Mouse (Mus musculus): ENCODE measurements around the gene Gatb. TPM values are rescaled to one million over a fixed set of nuclear protein-coding genes. Genes with fewer than 3 reads are reported as not detected.
A peak's percentile ranks its signal among the peaks of the same experiment; 100 is the strongest.

The Gatb gene
- total RNA-seq, 2 experiments from 2014 or later, result 17.4 to 21.4 TPM

DNA sequence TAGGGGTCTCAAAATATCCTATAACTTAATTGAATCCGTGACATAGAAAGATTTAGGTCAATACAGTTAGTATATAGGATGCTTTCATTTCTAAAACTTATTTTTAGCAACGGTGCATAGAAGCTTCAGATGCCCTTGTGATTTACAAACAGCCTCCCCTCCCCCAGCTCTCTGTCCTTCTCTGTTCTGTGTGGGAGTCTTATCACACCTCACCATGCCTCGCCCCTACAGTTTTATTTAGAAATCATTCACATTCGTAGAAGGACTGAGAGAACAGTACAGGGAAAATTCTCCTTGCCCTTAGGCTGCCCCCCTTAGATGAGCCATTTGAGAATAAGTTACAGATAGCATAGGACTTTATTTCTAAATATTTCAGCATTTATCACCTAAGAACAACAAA is 18.1 kb downstream of the Gatb start:
- DNase-seq (ENCODE audit: low spot score in 2 of 2), result no peak

DNA sequence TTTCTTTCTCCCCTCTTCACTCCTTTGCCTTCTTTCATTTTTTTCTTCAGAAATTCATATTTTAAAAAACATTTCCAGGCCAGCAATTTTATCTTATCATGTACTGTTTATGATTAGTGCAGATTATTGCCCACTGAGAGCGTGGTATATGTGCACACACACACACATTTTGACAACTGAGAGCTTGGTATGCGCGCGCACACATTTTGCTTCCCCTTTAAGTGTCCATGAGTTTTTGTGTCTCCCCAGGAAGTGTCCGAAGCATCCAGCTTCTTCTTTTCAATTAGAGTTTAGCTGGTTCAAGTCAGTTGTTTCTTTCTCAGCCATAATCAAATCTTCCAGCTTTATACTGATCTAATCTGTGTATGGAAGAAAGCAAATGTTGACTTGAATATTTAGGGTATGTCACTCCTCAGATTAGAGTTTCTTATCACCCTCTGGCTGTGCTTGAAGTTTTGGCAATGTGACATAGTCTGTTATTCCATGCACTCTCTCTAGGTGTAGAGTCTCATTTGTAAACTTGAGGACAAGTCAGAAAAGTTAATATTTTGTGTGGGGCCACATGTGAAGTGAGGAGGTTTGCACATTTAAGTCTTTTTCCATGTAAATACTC is 18.8 kb downstream of the Gatb start:
- no peak for DNase-seq (ENCODE audit: low spot score in 2 of 2)

DNA sequence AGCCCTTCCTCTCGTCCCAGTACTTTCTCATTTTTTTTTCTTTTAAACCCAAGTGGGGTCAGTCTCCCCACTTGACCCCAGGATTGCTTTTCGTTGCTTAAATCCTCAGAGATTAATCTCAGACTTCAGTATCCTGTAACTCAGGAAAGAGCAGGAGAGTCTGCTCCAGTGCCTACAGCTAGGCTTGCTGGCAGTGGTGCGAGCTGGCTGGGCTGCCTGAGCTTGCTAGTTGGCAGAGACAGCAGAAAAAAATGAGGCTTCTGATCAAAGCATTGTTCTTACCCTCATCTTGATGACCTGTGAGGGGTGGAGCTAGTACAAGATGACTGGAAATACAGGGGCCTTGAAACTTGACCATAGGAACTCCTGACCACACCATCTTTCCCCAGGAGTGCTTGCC is 20.5 kb downstream of the Gatb start:
- no peak for DNase-seq (ENCODE audit: low spot score in 2 of 2)

DNA sequence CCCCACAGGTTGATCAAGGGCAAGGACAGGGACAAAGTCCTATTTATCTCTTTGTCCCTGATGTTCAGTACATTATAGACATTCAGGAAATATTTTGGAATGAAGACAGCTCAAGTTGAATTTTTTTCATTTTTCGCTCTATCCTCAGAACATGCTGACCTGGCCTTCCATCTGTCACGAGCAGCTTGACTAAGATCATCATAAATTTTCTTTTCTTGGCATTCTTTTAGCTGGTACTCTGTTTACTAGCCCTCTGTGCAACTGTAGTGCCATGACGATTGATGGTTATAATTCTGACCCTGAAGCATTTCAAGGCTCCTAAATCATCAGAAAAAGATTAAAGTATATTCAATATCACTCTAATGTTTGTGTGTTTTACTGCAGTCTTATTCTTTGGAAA is 25.6 kb downstream of the Gatb start:
- no peak for DNase-seq (ENCODE audit: low spot score in 2 of 2)

DNA sequence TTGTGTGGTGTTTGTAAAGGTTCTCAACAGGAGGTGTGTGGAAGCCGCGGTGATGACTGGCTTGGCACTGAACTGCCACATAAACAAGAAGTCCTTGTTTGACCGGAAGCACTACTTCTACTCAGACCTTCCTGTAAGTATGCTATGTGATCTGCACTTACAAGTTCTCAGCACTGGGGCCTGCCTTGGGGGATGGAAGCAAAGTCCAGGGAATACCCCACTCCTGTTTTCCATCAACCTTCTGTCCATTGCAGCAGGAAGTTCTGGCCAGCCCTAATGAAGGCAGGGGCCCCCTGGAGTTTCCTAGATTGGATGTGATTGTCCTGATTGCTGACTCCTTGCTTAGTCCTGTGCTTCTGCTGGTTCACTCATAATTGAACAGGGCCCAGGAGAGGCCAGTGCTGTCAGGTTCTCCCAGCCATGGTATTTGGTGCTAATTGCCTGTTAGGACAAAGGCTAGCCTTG is 28.0 kb downstream of the Gatb start:
- DNase-seq (ENCODE audit: low spot score in 2 of 2), result no peak

DNA sequence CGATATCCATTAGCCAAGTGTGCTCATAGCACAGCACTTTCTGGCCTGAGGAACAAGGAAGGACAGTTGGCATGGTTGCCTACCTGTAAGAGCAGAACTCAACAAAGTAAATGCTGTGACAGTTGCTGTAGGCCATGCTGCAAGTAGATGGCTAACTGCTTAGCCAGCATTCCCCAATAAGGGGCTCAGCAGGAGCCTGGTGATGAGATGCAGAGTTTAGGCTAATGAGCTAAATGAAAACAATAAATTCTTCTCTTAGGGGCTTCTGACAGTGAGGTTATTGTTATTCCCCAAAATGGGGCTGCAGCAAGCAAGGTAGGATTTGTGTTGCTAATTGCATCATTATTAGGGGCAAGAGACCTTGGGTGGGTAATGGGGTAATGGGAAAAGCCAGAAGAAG is 29.9 kb downstream of the Gatb start:
- DNase-seq (ENCODE audit: low spot score in 2 of 2), result no peak

DNA sequence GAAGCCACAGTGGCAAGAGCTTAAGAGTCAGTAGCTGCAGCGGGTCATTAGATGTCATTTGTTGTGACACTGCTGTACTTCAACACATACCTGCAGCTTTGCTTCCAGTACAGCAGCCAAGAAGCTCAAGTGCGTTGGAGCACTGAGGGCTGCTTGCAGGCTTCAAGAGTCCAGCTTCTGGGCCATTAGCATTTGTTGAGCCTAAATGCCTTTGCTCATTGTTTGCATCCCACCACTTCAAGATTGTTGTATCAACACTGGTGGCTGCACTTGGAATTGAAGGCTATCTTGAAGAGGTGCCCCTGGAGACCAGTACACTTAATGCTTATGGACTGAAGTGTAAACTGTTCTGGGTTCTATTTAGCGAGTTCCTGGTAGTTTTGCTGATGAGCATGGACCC is 33.0 kb downstream of the Gatb start:
- no peak for DNase-seq (ENCODE audit: low spot score in 2 of 2)

DNA sequence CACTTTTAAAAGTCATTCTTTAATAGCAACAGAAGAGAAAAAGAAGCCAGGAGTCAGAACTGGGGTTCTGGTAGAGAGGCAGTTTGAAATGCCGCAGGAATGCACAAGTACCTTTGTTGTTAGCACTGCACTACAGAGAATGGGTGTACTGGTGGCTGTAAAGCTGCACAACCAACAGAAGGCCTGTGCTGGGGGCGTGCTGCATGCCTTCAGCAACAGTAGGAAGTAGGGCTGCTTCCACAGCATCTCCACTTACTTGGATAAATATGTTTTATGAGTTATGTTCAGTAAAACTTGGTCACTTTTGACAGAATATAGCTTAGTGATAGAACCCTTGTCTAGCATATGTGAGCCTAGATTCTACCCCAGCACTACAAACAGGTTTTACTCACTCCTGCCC is 33.8 kb downstream of the Gatb start:
- no peak for DNase-seq (ENCODE audit: low spot score in 2 of 2)

DNA sequence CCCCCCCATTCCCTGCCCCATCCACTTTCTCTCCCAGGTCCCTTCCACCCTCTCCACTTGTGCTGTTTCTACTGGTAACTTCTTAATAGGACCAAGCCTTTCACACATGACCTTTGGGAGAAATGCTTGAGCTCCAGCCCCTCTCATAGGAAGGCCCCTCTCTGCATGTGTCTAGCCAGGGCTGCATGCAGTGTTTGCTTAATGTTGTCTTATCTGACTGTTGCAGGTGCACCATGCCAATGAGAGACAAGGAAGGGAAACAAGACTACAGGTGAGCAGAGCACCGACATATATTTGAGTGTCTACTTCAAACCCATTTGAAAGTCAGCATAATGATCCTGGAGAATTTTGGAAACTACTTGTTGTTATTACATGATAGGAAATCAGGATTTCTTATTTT is 42.5 kb downstream of the Gatb start:
- DNase-seq (ENCODE audit: low spot score in 2 of 2), result no peak

DNA sequence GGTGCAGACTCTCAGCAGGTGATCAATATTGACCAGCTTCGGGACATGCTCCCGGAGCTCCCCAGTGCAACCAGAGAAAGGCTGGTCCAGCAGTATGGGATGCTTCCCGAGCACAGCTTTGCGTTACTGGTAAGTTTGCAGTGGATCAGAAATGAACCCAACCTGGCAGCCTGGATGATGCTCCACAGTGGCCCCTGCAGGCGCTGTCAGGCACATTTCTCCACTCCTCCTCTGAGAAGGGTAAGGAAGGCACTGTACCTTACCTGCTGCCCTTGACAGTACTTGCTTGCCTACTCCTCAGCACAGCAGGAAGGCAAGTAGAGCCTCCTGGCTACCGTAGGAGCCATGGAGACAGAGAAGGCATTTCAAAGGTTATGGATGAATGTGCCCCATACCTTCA is 45.0 kb downstream of the Gatb start:
- peak in 1 of 2 experiments; percentile 36 for DNase-seq (ENCODE audit: low spot score in 2 of 2)

DNA sequence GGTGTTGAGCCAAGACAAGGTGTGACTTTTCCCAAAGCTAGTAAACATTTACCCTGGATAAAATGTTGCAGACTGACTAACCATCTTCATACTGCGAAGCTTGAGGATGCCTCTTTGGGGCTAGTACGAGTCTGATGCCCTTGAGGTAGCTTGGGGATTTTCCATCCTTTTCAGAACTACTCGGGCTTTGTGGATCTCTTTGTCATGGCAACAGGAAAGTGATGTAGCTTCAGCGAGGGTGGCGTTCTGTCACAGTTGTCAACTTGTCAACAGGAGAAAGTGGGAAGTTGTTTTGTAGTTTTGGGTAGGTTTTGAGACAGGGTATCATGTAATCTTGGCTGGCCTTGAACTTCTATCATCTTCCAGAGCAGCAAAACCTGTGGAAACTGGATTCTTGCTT is 45.4 kb downstream of the Gatb start:
- no peak for DNase-seq (ENCODE audit: low spot score in 2 of 2)

DNA sequence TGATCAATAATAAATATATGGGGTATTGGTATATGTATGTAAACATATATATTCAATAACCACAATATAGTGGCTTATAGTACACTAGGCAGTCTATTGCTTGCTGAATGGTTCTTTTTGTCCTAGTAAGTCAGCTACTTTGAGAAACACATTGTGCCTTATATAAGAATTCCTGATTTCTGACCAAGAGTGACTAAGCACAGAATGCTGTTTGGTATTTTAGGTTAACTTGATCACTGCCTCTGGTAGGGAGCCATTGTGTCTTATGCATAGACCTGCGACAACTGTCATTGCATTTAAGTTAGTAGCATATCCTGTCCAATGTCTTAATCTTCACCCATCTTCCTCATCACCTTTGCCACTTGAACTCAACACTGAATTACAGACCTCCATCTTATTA is 45.8 kb downstream of the Gatb start:
- DNase-seq (ENCODE audit: low spot score in 2 of 2), result no peak

DNA sequence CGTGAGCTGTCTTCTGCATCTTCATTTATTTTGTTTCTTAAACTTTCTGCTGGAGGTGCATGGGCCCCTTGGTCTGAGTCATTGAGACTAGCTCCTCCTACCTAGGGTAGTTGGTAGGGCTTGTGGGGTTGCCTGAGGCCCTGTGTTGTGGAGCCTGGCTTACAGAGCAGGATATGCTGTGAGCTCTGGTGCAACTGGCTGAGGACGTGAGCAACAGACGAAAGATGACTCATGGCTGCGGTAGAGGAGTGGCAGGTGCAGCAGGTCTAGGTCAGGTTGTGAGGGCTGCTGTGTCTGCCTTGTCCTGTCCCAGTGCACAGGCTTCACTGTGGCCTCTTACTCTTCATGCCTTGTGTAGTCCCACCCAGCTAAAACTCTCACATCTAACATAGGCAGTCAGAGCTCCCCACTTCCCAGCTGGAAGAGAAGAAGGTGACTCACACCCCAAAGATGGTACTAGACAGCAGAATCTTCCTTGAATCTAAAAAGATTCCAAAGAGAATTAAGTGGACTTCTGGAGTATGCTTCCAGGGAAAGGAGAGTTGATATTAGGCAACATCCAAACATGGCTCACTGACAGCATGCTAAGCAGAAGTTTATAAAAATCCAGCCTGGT is 56.1 kb downstream of the Gatb start:
- no peak for DNase-seq (ENCODE audit: low spot score in 2 of 2)

DNA sequence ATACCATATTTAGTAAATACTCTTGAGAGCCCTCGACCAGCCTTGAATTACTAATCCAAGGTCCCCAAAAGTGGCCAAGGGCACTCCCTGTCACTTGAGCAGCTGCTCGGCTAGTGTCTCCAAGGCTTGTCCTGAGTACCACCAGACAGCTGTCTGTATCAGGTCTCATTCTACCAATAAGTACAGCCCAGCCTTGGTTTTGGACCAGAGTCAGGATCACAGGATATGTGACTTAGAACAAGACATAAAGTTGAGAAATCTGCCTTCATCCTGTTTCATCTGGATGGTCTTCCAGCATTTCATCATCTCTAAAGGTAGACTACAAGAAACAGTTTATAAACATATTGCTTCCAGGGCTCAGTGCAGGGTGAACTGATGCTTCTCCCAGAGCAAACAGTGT is 59.8 kb downstream of the Gatb start:
- no peak for DNase-seq (ENCODE audit: low spot score in 2 of 2)

DNA sequence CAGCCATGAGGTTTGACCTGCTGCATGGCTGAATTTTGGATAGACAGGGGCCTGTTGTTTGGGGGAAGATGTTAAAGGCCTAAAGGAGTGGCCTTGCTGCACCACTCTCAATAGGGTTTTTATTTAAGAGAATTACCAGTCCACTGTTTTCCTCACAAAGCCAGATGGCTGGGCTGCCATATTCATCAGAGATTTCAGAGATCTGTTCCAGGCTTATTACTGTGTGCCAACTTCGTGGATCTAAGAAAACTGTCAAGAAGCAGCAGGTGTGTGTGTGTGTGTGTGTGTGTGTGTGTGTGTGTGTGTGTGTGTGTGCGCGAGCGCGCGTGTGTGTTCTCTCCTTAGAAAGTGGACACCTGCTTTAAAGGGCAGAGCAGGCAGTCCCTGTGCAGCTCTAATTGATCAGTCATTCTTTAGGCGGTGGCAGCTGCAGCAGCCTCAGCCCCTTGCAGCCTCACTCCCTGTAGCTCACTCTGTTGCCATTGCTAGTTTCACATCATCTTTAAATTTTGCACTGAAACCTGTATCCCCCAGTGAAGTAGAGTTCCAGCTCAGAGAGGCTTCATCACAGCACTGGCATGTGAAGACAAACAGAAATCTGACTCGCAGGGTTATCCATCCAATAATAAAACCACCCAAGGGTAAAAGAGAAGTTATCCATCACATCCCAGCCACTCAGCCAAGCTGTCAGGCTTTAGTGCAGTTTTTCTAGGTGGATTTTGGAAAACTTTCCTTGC is 60.6 kb downstream of the Gatb start:
- no peak for DNase-seq (ENCODE audit: low spot score in 2 of 2)

DNA sequence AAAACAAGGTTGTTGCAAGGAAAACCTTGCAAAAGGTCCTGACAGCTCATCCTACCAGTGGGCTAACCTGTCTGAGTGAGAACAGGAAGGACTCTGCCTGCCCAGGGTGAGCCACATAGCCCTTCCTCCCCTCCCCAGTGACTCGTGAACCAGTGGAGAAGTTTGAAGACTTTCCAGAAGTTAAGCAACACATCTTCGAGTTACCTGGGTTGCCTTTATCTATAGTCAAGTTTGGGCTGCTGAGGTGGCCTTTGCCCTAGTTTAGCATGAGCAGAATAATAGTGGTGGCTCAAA is 61.2 kb downstream of the Gatb start:
- DNase-seq (ENCODE audit: low spot score in 2 of 2), result no peak

DNA sequence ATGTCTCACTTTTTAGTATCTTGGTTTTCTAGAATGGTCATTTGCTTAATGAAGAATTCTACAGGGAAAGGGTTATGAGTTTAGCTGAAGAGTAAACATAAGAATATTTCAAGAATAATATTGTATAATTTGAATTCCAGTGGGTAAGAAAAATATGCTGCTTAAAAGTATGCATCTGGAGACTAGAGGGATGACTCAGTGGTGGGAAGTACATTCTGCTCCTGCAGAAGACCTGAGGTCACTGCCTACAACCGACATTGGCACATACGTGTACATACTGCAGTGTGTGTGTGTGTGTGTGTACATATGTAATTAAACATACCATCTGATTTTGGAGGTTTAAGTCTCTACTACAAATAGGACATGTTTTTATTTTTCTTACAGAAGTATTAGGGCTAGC is 61.7 kb downstream of the Gatb start:
- no peak for DNase-seq (ENCODE audit: low spot score in 2 of 2)

DNA sequence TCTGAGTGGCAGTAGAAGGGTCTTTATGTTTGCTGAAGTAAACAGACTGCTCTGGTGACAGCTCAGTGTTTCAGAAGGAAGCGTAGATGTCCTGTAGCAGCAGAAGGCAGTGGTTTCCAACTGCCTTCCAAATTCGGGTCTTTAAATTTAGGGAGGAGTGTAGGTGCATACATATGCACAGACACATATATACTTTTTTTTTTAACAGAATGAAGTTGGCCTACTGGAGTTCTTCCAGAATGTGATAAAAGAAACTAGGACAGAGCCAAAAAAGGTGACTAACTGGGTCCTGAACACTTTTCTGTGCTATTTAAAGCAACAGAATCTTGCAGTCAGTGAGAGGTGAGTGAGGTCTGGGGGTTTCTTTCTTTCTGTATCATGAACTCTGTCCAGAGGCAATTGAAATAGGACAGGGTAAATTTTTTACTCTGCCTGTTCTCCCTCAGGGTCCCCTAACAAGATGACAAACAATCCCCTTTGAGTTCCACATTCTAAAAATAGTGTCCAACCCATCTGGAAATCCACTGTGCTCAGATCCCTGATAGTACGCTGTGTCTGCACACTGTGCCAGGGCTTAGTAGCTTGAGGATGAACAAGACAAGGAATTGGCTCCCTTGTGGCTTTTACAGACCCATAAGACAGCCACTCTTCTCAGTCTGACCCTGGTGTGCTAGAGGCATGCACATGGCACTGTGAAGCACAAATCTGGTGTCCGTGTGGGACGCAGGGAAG is 63.0 kb downstream of the Gatb start:
- DNase-seq (ENCODE audit: low spot score in 2 of 2), result no peak

DNA sequence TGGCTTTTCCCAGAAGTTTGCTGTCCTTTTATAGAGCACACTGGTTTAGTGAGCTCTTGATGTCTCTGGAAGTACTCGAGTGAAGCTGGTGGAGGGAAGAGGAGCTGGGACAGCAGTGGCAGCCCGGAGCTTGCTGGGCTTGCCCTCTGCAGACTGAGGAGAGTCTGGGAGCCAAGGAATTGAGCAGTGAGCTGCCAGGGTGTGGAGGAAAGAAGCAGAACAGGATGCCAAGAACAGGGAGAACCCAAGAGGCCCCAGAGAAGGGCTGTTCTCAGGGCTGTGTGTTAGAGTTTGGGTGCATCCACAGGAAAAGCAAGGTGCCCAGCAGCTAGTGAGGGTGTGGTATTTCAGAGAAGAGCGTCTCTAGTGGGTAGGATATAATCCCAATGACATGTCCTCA is 67.8 kb downstream of the Gatb start:
- DNase-seq (ENCODE audit: low spot score in 2 of 2), result no peak

DNA sequence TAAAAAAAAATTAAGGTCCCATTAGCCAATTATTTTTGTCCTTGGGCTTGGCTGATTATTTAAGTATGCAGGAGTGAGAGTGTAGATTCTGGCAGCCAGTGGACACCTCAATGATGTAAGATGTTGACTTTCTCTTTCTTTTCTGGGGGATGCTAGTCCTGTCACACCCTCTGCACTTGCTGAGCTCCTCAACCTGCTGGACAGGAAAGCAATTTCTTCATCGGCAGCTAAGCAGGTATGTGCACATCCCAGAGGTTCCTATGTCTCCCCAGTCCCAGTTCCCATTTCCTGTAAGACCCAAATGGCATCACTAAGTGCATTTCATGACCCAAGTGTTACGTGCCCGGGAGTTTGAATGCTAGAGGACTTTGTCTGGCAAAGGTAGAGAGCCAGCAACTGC is 70.9 kb downstream of the Gatb start:
- DNase-seq (ENCODE audit: low spot score in 2 of 2), result no peak

DNA sequence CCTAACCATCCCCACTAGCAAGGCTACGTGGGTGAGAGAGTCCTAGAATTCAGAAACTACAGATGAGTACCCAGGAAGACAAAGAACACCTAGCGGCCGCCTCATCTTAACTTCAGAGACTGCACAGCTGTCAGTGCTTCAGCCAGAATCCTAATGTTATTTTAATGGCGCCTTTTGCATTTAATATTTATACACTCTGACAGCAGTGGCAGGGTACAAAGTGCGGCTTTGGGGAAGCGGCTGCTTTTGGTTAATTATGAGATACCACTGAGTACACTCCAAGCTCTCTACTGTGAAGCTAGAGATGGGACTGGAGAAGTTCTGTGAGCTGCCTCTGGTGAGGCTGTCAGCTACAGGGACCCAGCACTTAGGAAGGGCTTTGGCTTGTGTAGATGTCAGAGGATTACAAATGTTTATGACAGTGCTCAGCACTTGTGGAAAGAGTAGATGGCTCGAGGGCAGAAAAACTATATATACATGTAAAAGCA is 71.6 kb downstream of the Gatb start:
- DNase-seq (ENCODE audit: low spot score in 2 of 2), result no peak

DNA sequence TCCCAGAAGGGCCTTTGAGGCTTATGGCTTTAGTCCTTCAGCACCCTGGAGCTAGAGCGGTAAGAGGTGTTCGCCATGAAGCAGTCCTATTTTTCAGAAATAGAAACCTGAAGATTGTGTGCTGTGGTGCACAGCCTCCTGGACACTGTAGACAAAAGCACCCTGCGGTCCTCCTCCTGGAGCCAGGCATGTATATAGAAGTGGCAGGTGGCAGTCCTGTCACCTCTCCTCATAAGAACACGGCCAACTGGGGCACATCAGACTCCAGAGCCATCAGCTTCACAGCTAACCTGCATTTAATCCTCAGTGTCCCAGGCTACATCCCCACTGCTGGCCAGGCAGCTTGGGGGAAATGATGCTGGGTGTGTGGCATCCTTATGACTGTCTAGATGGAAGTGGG is 75.3 kb downstream of the Gatb start:
- DNase-seq (ENCODE audit: low spot score in 2 of 2), result no peak
